Mouse (Mus musculus): ENCODE data around the gene Map3k10. TPM values are rescaled to one million over a fixed set of nuclear protein-coding genes. Genes with fewer than 3 reads are reported as not detected.

Gene Map3k10
- polyA plus RNA-seq, 1 experiment from 2014 or later: 5.6 TPM

- Histone ChIP-seq H3K36me3 (ENCODE audit: control insufficient read depth, insufficient read depth, low read length) (no peaks in the 10 kb centered on the region), H3K4me3 (ENCODE audit: low read depth, low read length) (no peak overlapping the region), H3K4me1 (replicated peaks; ENCODE audit: control insufficient read depth, insufficient read depth, low read length) (peaks cover 4% of the 10 kb centered on the region; the same call in 1 of the 2 replicates), H3K27me3 (replicated peaks; ENCODE audit: control insufficient read depth, insufficient read depth, low read length) (no peaks in the 10 kb centered on the region), H3K9me3 (ENCODE audit: control insufficient read depth, low read length) (no peaks in the 10 kb centered on the region), H3K4me2 (no peak overlapping the region), H3K9ac (ENCODE audit: low read depth, low read length) (no peak overlapping the region), H3K27ac (ENCODE audit: low read depth, low read length) (no peak overlapping the region)
- WGBS: 82% methylated on average over 1 of the region's 1 CpGs
- ATAC-seq (replicated peaks; ENCODE audit: low FRiP score) (no peak), DNase-seq (ENCODE audit: low spot score) (no peak)
Measured at GRCm38 (mm10) chr7:27687043-27687442, 12.6 kb upstream of the Map3k10 start.

- Histone ChIP-seq H3K9me3 (ENCODE audit: control insufficient read depth, low read length) (no peaks in the 10 kb centered on the region), H3K27me3 (replicated peaks; ENCODE audit: control insufficient read depth, insufficient read depth, low read length) (no peaks in the 10 kb centered on the region), H3K4me1 (replicated peaks; ENCODE audit: control insufficient read depth, insufficient read depth, low read length) (peaks cover 4% of the 10 kb centered on the region; the same call in 1 of the 2 replicates), H3K27ac (ENCODE audit: low read depth, low read length) (no peak overlapping the region), H3K4me3 (ENCODE audit: low read depth, low read length) (no peak overlapping the region), H3K36me3 (ENCODE audit: control insufficient read depth, insufficient read depth, low read length) (no peaks in the 10 kb centered on the region), H3K9ac (ENCODE audit: low read depth, low read length) (no peak overlapping the region), H3K4me2 (no peak overlapping the region)
- WGBS: 2% methylated on average over 6 of the region's 6 CpGs
- ATAC-seq (replicated peaks; ENCODE audit: low FRiP score): no peak
- DNase-seq (ENCODE audit: low spot score): no peak
Measured at GRCm38 (mm10) chr7:27685681-27686080, 11.3 kb upstream of the Map3k10 start.

DNA sequence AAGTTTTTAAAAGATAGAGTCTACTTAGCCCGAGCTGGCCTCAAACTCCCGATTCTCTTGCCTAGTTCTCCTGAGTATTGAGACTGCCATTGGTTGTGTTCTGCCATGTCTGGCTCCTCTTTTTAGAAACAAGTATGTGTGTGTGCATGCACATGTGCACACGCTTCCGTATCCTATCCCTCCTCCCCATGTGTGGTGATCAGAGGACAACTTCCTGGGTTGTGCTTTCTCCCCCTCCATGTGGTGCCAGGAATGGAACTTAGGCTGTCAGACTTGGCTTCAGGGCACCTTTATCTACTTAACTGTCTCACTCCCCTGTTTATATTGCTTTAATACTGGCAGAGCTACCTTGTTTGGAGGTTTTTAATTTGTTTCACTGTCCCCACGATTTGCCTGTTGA, 10.8 kb upstream of the Map3k10 start:
- Histone ChIP-seq H3K27me3 (replicated peaks; ENCODE audit: control insufficient read depth, insufficient read depth, low read length) (no peaks in the 10 kb centered on the region), H3K27ac (ENCODE audit: low read depth, low read length) (no peak overlapping the region), H3K36me3 (ENCODE audit: control insufficient read depth, insufficient read depth, low read length) (no peaks in the 10 kb centered on the region), H3K9me3 (ENCODE audit: control insufficient read depth, low read length) (no peaks in the 10 kb centered on the region), H3K9ac (ENCODE audit: low read depth, low read length) (no peak overlapping the region), H3K4me2 (no peak overlapping the region), H3K4me3 (ENCODE audit: low read depth, low read length) (no peak overlapping the region), H3K4me1 (replicated peaks; ENCODE audit: control insufficient read depth, insufficient read depth, low read length) (peaks cover 4% of the 10 kb centered on the region; the same call in 1 of the 2 replicates)
- 33% methylated on average over 5 of the region's 5 CpGs for WGBS
- no peak for ATAC-seq (replicated peaks; ENCODE audit: low FRiP score)
- DNase-seq (ENCODE audit: low spot score): no peak

GRCm38 (mm10) chr7:27683218-27683617, 8.8 kb upstream of the Map3k10 start:
- Histone ChIP-seq H3K36me3 (ENCODE audit: control insufficient read depth, insufficient read depth, low read length) (no peaks in the 10 kb centered on the region), H3K4me1 (replicated peaks; ENCODE audit: control insufficient read depth, insufficient read depth, low read length) (peaks cover 2% of the 10 kb centered on the region; the same call in 1 of the 2 replicates), H3K27me3 (replicated peaks; ENCODE audit: control insufficient read depth, insufficient read depth, low read length) (no peaks in the 10 kb centered on the region), H3K9ac (ENCODE audit: low read depth, low read length) (no peak overlapping the region), H3K27ac (ENCODE audit: low read depth, low read length) (no peak overlapping the region), H3K9me3 (ENCODE audit: control insufficient read depth, low read length) (no peaks in the 10 kb centered on the region), H3K4me3 (ENCODE audit: low read depth, low read length) (no peak overlapping the region), H3K4me2 (no peak overlapping the region)
- WGBS: 32% methylated on average over 2 of the region's 2 CpGs
- no peak for ATAC-seq (replicated peaks; ENCODE audit: low FRiP score)
- no peak for DNase-seq (ENCODE audit: low spot score)

GRCm38 (mm10) chr7:27675222-27675612, 819 bp upstream of the Map3k10 start:
- no peaks in the 10 kb centered on the region for H3K36me3 ChIP-seq (ENCODE audit: control insufficient read depth, insufficient read depth, low read length)
- H3K9ac ChIP-seq (ENCODE audit: low read depth, low read length): peak overlapping the region; percentile 68
- peak overlapping the region; percentile 100 for H3K4me2 ChIP-seq
- H3K9me3 ChIP-seq (ENCODE audit: control insufficient read depth, low read length): no peaks in the 10 kb centered on the region
- DNase-seq (ENCODE audit: low spot score) (no peak), ATAC-seq (replicated peaks; ENCODE audit: low FRiP score) (no peak)
- H3K27ac ChIP-seq (ENCODE audit: low read depth, low read length): no peak overlapping the region
- H3K4me3 ChIP-seq (ENCODE audit: low read depth, low read length): peak overlapping the region; percentile 80
- 33% methylated on average over 14 of the region's 14 CpGs for WGBS
- H3K4me1 ChIP-seq (replicated peaks; ENCODE audit: control insufficient read depth, insufficient read depth, low read length): peaks cover 9% of the 10 kb centered on the region
- no peaks in the 10 kb centered on the region for H3K27me3 ChIP-seq (replicated peaks; ENCODE audit: control insufficient read depth, insufficient read depth, low read length)

GRCm38 (mm10) chr7:27674195-27674521, 240 bp downstream of the Map3k10 start:
- Histone ChIP-seq H3K4me2 (peak overlapping the region; percentile 100), H3K4me3 (ENCODE audit: low read depth, low read length) (peak overlapping the region; percentile 80), H3K27me3 (replicated peaks; ENCODE audit: control insufficient read depth, insufficient read depth, low read length) (no peaks in the 10 kb centered on the region), H3K9ac (ENCODE audit: low read depth, low read length) (peak overlapping the region; percentile 68), H3K9me3 (ENCODE audit: control insufficient read depth, low read length) (no peaks in the 10 kb centered on the region), H3K4me1 (replicated peaks; ENCODE audit: control insufficient read depth, insufficient read depth, low read length) (peaks cover 9% of the 10 kb centered on the region), H3K27ac (ENCODE audit: low read depth, low read length) (peak overlapping the region; percentile 30), H3K36me3 (ENCODE audit: control insufficient read depth, insufficient read depth, low read length) (no peaks in the 10 kb centered on the region)
- DNase-seq (ENCODE audit: low spot score) (no peak), ATAC-seq (replicated peaks; ENCODE audit: low FRiP score) (peak; percentile 66)
- under 1% methylated on average over 36 of the region's 38 CpGs for WGBS

DNA sequence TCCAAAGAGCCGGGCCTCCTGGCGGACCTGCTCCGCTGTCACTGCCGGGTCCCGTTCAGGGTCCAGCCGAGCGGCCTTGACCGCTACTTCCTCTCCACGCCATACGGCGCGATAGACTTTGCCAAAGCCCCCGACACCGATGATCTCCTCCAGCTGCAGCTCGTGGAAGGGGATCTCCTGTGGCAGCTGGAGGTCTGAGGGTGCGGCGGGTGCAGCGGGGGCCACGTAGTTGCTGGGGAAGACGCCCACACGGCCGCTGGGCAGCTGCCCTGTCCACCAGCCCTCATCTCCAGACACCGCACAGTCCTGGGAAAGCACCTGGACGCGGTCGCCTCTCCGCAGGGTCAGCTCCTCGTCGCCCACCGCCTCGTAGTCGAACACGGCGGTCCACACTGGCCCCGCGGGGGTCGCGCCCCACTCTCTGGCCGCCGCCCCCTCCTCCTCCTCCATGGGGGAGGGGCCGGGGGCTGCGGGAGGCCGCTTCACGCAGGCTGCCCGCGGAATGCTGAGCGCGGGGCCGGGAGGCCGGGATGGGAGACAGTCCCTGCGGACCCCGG, 745 bp downstream of the Map3k10 start:
- WGBS: 2% methylated on average over 48 of the region's 52 CpGs
- no peak overlapping the region for H3K27ac ChIP-seq (ENCODE audit: low read depth, low read length)

DNA sequence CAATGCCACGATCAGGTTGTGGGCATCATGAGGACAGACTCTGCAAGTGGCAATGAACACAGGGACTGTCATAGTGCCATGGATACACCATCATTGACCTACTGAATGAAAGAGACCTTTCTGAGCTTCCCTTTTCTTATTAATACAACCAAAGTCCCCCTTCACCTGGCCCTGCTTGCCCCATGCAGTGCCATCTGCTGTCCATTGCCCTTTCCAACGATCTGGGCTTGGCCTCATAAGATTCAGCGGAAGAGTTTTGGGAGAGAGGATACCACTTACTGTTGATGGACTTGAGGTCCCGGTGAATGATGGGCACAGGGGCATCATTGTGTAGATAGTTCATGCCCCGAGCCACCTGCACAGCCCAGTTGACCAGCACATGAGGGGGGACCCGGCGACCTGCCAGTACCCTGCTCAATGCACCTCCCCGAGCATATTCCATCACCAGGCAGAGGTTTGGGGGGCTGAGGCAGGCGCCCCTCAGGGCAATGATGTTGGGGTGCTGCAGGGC, 1.3 kb downstream of the Map3k10 start:
- H3K36me3 ChIP-seq (ENCODE audit: control insufficient read depth, insufficient read depth, low read length): no peaks in the 10 kb centered on the region
- H3K9me3 ChIP-seq (ENCODE audit: control insufficient read depth, low read length): no peaks in the 10 kb centered on the region
- no peaks in the 10 kb centered on the region for H3K27me3 ChIP-seq (replicated peaks; ENCODE audit: control insufficient read depth, insufficient read depth, low read length)
- peaks cover 9% of the 10 kb centered on the region for H3K4me1 ChIP-seq (replicated peaks; ENCODE audit: control insufficient read depth, insufficient read depth, low read length)
- peak overlapping the region; percentile 100 for H3K4me2 ChIP-seq
- H3K4me3 ChIP-seq (ENCODE audit: low read depth, low read length): peak overlapping the region; percentile 80
- H3K27ac ChIP-seq (ENCODE audit: low read depth, low read length): no peak overlapping the region
- ATAC-seq (replicated peaks; ENCODE audit: low FRiP score) (no peak), DNase-seq (ENCODE audit: low spot score) (no peak)
- H3K9ac ChIP-seq (ENCODE audit: low read depth, low read length): peak overlapping the region; percentile 68
- WGBS: 56% methylated on average over 9 of the region's 9 CpGs

More for the DNA sequence above, 745 bp downstream of the Map3k10 start:
- peaks cover 9% of the 10 kb centered on the region for H3K4me1 ChIP-seq (replicated peaks; ENCODE audit: control insufficient read depth, insufficient read depth, low read length)
- H3K9me3 ChIP-seq (ENCODE audit: control insufficient read depth, low read length): no peaks in the 10 kb centered on the region
- H3K36me3 ChIP-seq (ENCODE audit: control insufficient read depth, insufficient read depth, low read length): no peaks in the 10 kb centered on the region
- H3K4me3 ChIP-seq (ENCODE audit: low read depth, low read length): peak overlapping the region; percentile 80
- ATAC-seq (replicated peaks; ENCODE audit: low FRiP score) (no peak), DNase-seq (ENCODE audit: low spot score) (no peak)
- H3K27me3 ChIP-seq (replicated peaks; ENCODE audit: control insufficient read depth, insufficient read depth, low read length): no peaks in the 10 kb centered on the region
- H3K4me2 ChIP-seq: peak overlapping the region; percentile 100
- peak overlapping the region; percentile 68 for H3K9ac ChIP-seq (ENCODE audit: low read depth, low read length)

DNA sequence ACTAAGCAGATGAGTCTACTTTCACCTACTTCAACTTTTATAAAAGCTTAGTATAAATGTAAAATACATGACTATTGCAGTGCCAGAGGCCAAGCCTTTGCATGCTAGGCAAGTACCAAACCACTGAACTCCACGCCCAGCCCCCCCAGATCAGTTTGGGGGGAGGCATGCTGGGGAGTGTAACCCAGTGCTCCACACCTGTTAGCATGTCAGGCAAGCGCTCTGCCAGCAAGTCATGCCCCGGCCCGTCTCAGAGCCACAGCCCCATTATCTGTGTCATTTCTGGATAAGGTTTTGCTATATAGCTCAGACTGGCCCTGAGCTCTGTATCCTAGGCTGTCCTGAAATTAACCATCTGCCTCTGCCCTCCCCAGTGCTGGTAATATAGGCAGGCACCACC, 12.4 kb downstream of the Map3k10 start:
- ATAC-seq (replicated peaks; ENCODE audit: low FRiP score) (no peak), DNase-seq (ENCODE audit: low spot score) (no peak)
- H3K4me3 ChIP-seq (ENCODE audit: low read depth, low read length): no peak overlapping the region
- no peak overlapping the region for H3K9ac ChIP-seq (ENCODE audit: low read depth, low read length)
- no peak overlapping the region for H3K4me2 ChIP-seq
- H3K27me3 ChIP-seq (replicated peaks; ENCODE audit: control insufficient read depth, insufficient read depth, low read length): peaks cover 27% of the 10 kb centered on the region
- H3K4me1 ChIP-seq (replicated peaks; ENCODE audit: control insufficient read depth, insufficient read depth, low read length): 0 out of 2 replicates have a peak, but pooled peaks cover 7% of the 10 kb centered on the region
- H3K9me3 ChIP-seq (ENCODE audit: control insufficient read depth, low read length): no peaks in the 10 kb centered on the region
- no peak overlapping the region for H3K27ac ChIP-seq (ENCODE audit: low read depth, low read length)
- 81% methylated on average over 4 of the region's 4 CpGs for WGBS
- no peaks in the 10 kb centered on the region; the same call in 1 of the 2 replicates for H3K36me3 ChIP-seq (ENCODE audit: control insufficient read depth, insufficient read depth, low read length)
